Comparison of ENCODE assay signal across 17 mouse cellular contexts in the genomic region with DNA sequence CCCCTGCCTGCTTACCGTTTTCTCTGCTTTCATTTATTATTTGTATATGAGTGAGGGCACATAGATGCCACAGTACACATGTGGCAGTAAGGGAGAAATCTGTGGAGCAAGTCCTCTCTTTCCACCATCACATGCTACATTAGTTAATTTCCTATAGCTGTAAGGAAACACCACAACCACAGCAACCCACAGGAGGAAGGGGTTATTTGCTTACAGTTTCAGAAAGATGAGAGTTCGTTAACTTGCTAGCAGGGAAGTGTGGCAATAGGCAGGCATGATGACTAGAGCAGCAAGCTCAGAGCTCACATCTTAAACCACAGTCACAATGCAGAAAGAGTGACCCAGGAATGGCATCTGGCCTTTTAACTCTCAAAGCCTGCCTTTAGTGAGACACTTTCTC. TPM values are rescaled to one million over a fixed set of nuclear protein-coding genes. Genes with fewer than 3 reads are reported as not detected.
DNase-seq lines count a peak whose midpoint lies in the region; ATAC-seq lines count a peak whose summit lies in the region.
"Had no signal": no experiment of that assay in that cellular context is flagged by ENCODE, and none has a peak within 500 bp of the region (broad histone marks: within the 10 kb centered on the region; RNA-seq: fewer than 3 reads in every experiment).

No protein-coding gene starts in this region.

- WGBS in midbrain, embryonic 11.5 days, result 87% methylated on average over 2 of the region's 2 CpGs
- WGBS in midbrain, embryonic 15.5 days, result 86% methylated on average over 2 of the region's 2 CpGs
- WGBS in macrophage (ENCODE audit: missing documents), result 0% methylated on average over 2 of the region's 2 CpGs

- peak; percentile 37 for DNase-seq in midbrain, embryonic 11.5 days (ENCODE audit: low spot score, missing footprints)
- DNase-seq in Muller cell, postnatal 12 days (ENCODE audit: inconsistent ontology term), result peak; percentile 25
- no peak for DNase-seq in embryo, embryonic 11 days
- DNase-seq in right cerebral cortex, adult 18-20 months, result no peak
- DNase-seq: cerebellum, adult 11 months; cerebellum, postnatal 36 days; lung, embryonic 14.5 days had no signal

- no peaks in the 10 kb centered on the region for H3K27me3 ChIP-seq in midbrain, embryonic 11.5 days (ENCODE audit: control insufficient read depth, insufficient read depth, low read length)
- H3K27me3 ChIP-seq in midbrain, embryonic 15.5 days (replicated peaks), result no peaks in the 10 kb centered on the region
- H3K27me3 ChIP-seq: embryonic facial prominence, embryonic 12.5 days; heart, embryonic 15.5 days; hindbrain, embryonic 12.5 days; midbrain, embryonic 13.5 days; neural tube, embryonic 12.5 days; Patski had no signal

- no peak overlapping the region for H3K9ac ChIP-seq in midbrain, embryonic 11.5 days (ENCODE audit: low read length)
- no peak overlapping the region for H3K9ac ChIP-seq in midbrain, embryonic 15.5 days
- H3K9ac ChIP-seq: embryonic facial prominence, embryonic 12.5 days; heart, embryonic 15.5 days; hindbrain, embryonic 12.5 days; lung, embryonic 14.5 days; midbrain, embryonic 13.5 days; neural tube, embryonic 12.5 days had no signal

- no peak for ATAC-seq in midbrain, embryonic 11.5 days (ENCODE audit: low FRiP score)
- ATAC-seq in midbrain, embryonic 15.5 days (replicated peaks), result no peak
- ATAC-seq in erythroid progenitor cell, adult 5-6 weeks (replicated peaks; ENCODE audit: low FRiP score, poor library complexity, severe bottlenecking), result no peak
- ATAC-seq: intestine, embryonic 16.5 days; midbrain, embryonic 13.5 days; Patski had no signal

- H3K79me2 ChIP-seq in macrophage (ENCODE audit: inconsistent target), result peaks cover 6% of the 10 kb centered on the region; the same call in 1 of the 2 replicates

- H3K4me2 ChIP-seq in midbrain, embryonic 11.5 days, result no peak overlapping the region
- no peak overlapping the region for H3K4me2 ChIP-seq in midbrain, embryonic 15.5 days
- H3K4me2 ChIP-seq: embryonic facial prominence, embryonic 12.5 days; heart, embryonic 15.5 days; hindbrain, embryonic 12.5 days; lung, embryonic 14.5 days; midbrain, embryonic 13.5 days; neural tube, embryonic 12.5 days had no signal

- H3K4me1 ChIP-seq in midbrain, embryonic 11.5 days (ENCODE audit: control insufficient read depth, insufficient read depth, low read length), result peaks cover 4% of the 10 kb centered on the region
- no peaks in the 10 kb centered on the region for H3K4me1 ChIP-seq in midbrain, embryonic 15.5 days

- H3K36me3 ChIP-seq in midbrain, embryonic 11.5 days (ENCODE audit: control insufficient read depth, insufficient read depth, low read length), result no peaks in the 10 kb centered on the region; the same call in 1 of the 2 replicates
- H3K36me3 ChIP-seq in midbrain, embryonic 15.5 days (replicated peaks), result peaks cover 8% of the 10 kb centered on the region; the same call in 1 of the 2 replicates
- H3K36me3 ChIP-seq in macrophage (ENCODE audit: inconsistent target), result no peaks in the 10 kb centered on the region; the same call in 1 of the 2 replicates

- H3K9me3 ChIP-seq in midbrain, embryonic 11.5 days (ENCODE audit: control insufficient read depth, low read length), result no peaks in the 10 kb centered on the region; the same call in 1 of the 2 replicates
- no peaks in the 10 kb centered on the region for H3K9me3 ChIP-seq in midbrain, embryonic 15.5 days
- H3K9me3 ChIP-seq: embryonic facial prominence, embryonic 12.5 days; heart, embryonic 15.5 days; hindbrain, embryonic 12.5 days had no signal

- H3K4me3 ChIP-seq in midbrain, embryonic 11.5 days (ENCODE audit: low read depth, low read length), result no peak overlapping the region
- H3K4me3 ChIP-seq in midbrain, embryonic 15.5 days, result no peak overlapping the region
- no peak overlapping the region for H3K4me3 ChIP-seq in macrophage (ENCODE audit: inconsistent target)
- H3K4me3 ChIP-seq: embryonic facial prominence, embryonic 12.5 days; heart, embryonic 15.5 days; hindbrain, embryonic 12.5 days; midbrain, embryonic 13.5 days; neural tube, embryonic 12.5 days had no signal

- no peak overlapping the region for H3K27ac ChIP-seq in midbrain, embryonic 11.5 days (ENCODE audit: low read depth, low read length)
- no peak overlapping the region for H3K27ac ChIP-seq in midbrain, embryonic 15.5 days
- peak overlapping the region; percentile 90 for H3K27ac ChIP-seq in macrophage
- H3K27ac ChIP-seq: embryonic facial prominence, embryonic 12.5 days; heart, embryonic 15.5 days; hindbrain, embryonic 12.5 days; midbrain, embryonic 13.5 days; neural tube, embryonic 12.5 days had no signal

RNA-seq across cellular contexts. Expression of a gene that starts 58.0 kb away (rescaled TPM):
- polyA plus RNA-seq in midbrain, embryonic 11.5 days (2014; fragmentation: Nextera tagmentation; extraction: Ambion mirVana), result 99.2 and 101 TPM in 2 replicates
- polyA plus RNA-seq in midbrain, embryonic 15.5 days (2015; fragmentation: Nextera tagmentation; extraction: Ambion mirVana), result 84.1 and 91.3 TPM in 2 replicates
- total RNA-seq in macrophage (2018; cell fraction: chromatin; rRNA removed), result 10 to 100 TPM in 24 of 26 experiments, 1 to 10 TPM in 2; 5.9 to 48.8 (median 33.0) TPM
- total RNA-seq in macrophage (2018; cell fraction: cytosol; rRNA removed), result 10 to 100 TPM; 36.7 to 55.5 (median 46.5) TPM
- total RNA-seq in macrophage (2018; cell fraction: nucleus; rRNA removed), result 10 to 100 TPM; 10.1 to 58.6 (median 25.1) TPM
- polyA plus RNA-seq in macrophage (2018), result 42.7 to 133 TPM (median 89.6 TPM) in 3 replicates
- 28.9 and 46.5 TPM in 2 replicates for total RNA-seq in erythroid progenitor cell, adult 5-6 weeks (2015; ENCODE audit: low replicate concordance)
- 25.9 and 44.2 TPM in 2 replicates for total RNA-seq in erythroid progenitor cell, adult 5-6 weeks (2017; ENCODE audit: low replicate concordance)

Comparison
In these comparisons a context has a peak if more than half of its experiments do, and no peak if none do; other contexts are left out.
1. DNase-seq: peak in midbrain, embryonic 11.5 days (single experiment) and Muller cell, postnatal 12 days (single experiment); none in embryo, embryonic 11 days (single experiment) and right cerebral cortex, adult 18-20 months (single experiment).